Mouse (Mus musculus) frontal cortex, postnatal 10 days (tissue): ENCODE measurements at regions not wholly inside any gene's neighbourhood (a gene's known extent, or its start where the extent isn't known, plus 50 kb on each side); places are given as distances from the start of the nearest gene placed in this dataset.

ENCODE experiments used
- DNase-seq, 2 experiments: peaks; one replicate each; pipeline ENCODE4 v3.0.0; 2022; ENCODE audit warnings: low spot score in 2 of 2, mixed read lengths in 1 of 2

GRCm38 (mm10) chr3:147976579-147976978 is 1013.8 kb downstream of the Adgrl2 start:
- DNase-seq: no peak

DNA sequence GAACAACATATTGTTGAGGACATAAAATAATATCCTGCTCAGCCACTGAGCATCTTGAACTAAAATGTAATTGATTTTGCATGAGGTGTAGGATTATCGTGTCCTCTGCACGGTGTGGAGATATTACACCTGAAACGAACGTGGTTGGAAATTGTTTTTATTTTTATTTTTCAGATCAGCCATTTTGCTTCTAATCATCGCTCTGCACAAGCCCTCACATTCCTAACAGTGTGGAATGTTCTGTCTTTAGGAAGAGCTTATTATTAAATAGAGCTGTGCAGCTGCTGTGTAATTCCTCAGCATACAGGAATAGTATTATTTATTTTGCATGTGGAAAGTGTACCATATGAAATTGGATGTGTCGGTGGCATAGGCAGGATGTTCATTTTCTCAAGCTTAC is 1014.3 kb downstream of the Adgrl2 start:
- no peak for DNase-seq

GRCm38 (mm10) chr3:147975500-147975899 is 1014.9 kb downstream of the Adgrl2 start:
- DNase-seq: no peak

- DNase-seq: no peak
Observed at GRCm38 (mm10) chr3:147974515-147974914, 1015.8 kb downstream of the Adgrl2 start.

DNA sequence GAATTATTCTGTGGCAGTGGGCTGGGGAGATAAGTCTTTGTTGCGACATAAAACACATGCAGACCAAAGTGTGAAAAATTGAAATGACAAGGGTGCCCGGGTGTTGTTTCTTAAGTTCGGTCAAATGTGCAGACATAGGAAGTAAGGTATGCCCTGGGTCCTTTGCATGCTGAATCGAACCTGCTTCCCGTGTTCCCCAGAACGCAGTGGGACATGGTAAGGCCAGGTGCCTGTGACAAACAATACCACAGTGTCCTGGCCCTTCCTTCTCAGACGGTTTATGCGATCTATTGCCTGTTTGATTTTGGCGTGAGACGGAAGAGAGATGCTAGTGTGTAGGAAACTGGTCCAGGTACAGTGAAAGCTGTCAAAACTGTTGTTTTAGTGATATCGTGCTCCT is 1022.1 kb downstream of the Adgrl2 start:
- no peak for DNase-seq

GRCm38 (mm10) chr3:147967866-147968265 is 1022.5 kb downstream of the Adgrl2 start:
- no peak for DNase-seq

DNA sequence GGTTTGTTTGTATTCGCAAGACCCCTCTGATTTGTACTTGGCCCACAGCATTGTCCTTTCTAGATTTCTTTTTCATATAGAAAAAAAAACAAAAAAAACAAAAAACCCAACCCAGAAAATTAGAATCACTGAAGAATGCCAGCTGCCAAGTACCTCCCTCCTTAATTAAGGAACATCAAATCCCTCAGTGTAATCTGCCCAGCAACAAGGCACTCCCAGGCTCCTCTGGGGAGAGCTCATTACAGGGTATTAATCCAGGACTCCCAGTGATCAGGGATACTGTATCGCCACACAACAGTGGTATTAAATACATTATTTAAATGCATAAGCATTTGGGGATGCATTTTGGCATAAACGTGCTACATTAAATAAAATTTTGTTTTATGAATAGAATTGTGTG is 1023.1 kb downstream of the Adgrl2 start:
- DNase-seq: no peak

DNA sequence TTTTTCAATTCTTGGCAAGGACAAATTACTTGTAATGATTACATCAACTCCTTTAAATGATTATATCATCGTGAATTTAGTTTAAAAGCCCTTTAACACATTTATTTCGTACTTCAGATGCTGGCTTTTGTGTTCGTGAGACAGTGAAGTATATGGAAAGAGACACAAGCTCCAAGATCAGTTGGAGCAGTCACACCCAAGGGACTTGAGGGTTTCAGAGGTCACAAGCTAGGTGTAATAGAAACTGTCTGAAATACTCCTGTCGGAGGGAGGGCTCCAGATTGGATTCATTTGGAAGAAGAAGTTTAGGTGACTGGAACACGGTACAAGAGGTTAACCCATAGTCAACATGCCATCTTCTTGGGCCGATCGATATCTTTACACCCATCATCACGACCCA is 1023.5 kb downstream of the Adgrl2 start:
- no peak for DNase-seq

DNA sequence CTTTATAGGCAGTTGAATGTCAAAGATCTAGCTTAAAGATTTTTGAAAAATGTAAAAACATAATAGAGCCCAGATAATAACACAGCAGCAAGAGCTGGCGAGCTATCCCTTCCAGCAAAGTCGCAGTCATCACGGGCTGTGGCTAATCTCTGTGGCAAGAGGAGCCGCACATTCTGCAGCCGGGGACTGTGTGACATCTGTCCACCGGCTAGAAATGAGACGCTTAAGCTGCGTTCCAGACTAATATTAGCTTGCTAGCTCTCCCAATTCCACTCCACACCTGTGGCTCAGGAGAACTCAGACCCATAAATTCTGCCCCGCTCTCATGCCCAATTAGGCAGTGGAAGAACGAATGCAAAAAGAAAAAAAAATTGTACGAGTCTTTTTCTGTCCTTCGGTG is 1024.0 kb downstream of the Adgrl2 start:
- DNase-seq: no peak

DNA sequence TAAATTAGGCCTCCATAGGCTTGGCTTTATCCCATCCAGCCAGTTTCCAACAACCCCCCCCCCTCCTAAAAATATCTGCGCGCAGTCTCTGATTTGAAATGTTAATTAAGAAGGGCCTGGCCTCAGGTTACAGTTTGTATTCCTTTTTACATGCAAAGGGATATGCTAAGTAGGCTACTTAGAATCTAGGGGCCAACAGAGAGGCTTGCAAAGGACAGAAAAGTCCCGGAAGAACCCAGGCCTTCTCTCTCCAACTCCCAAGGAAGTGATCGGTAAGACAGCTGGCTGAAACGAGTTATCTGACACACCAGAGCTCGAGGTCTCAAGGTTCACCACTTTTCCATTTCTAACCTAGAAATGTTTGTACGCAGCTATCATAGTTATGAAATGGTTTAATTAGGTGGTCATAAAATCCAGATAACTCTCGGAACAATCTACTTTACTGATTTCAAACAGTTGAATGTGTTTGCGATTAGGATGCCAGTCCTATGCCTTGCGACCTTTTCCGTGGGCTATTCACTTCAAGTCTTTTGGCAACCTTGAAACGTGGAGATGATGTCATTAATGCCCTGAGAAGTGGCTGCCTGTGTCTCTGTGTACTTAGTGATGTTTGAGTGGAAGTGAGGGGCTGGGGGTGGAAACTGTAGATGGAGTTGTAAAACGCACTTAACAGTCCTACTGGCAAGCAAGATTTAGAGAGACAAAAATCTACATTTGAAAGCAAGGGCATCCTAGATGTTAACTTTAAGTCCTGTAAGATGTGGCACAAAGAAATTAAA is 1026.5 kb downstream of the Adgrl2 start:
- DNase-seq: no peak

- DNase-seq: no peak
Observed at GRCm38 (mm10) chr3:147948041-147948592, 1042.2 kb downstream of the Adgrl2 start.

DNA sequence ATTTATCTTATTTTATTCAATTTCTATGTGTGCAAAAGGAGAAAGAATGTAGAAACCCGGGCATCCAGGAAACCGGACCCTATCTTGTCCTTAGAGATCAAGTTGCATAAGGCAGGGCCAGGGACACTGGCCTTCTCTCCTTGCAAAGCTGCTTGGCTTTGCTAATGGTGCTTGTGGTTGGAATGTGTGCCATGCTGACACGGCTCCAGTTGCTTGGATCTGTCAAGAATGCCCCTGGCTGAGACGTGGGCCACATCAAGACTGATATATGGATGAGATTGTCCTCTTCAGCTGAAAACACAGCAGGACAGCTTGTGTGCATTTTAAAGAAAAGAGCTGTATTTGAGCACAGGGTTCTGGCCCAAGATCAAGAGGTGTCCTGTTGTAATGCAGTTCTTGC is 1047.0 kb downstream of the Adgrl2 start:
- DNase-seq: no peak

DNA sequence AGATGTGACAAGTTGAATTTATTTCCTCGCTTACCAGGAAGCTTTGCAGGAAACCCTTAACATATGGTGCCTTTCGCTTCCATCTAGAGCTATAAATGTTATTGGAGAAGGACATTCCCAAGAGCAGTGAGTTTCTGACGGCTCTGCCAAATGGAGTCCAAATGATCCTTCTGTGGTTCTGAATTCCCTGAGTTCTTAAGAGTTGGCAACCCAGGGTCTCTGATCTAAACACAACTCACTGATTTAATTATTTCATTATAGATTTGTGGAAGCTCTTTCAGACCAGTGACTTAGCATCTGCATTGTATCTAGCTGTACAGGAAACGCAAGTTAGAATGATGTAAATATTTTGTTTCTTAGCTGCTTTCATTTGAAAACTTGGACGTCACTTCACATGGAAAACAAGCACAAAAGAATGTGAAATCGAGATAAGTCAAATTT is 1059.5 kb downstream of the Adgrl2 start:
- no peak for DNase-seq

- no peak for DNase-seq
Observed at GRCm38 (mm10) chr3:147920181-147920580, 1068.0 kb downstream of the Ttll7 start.

DNA sequence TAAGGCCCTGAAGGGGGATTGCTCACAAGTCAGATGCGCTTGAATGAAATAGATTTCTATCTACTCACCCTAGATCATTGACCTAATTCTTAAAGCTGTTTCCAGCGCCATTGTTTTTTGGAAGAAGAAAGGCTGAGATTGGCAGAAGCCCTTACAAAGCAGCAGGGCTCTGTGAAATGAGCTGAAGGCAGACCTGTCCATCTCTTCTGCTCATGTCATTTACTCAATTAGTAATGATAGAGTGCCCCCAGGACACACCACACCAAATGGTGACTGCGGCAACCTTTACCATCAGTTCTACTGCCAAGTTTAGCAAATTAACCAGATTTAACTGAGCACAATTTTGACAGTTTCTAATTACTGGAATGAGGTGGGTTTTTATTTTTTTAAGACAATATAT is 1067.5 kb downstream of the Ttll7 start:
- no peak for DNase-seq

GRCm38 (mm10) chr3:147919146-147919545 is 1067.0 kb downstream of the Ttll7 start:
- DNase-seq: no peak

GRCm38 (mm10) chr3:147896751-147897150 is 1044.6 kb downstream of the Ttll7 start:
- no peak for DNase-seq

- DNase-seq: no peak
Observed at GRCm38 (mm10) chr3:147891682-147892081, 1039.5 kb downstream of the Ttll7 start.

DNA sequence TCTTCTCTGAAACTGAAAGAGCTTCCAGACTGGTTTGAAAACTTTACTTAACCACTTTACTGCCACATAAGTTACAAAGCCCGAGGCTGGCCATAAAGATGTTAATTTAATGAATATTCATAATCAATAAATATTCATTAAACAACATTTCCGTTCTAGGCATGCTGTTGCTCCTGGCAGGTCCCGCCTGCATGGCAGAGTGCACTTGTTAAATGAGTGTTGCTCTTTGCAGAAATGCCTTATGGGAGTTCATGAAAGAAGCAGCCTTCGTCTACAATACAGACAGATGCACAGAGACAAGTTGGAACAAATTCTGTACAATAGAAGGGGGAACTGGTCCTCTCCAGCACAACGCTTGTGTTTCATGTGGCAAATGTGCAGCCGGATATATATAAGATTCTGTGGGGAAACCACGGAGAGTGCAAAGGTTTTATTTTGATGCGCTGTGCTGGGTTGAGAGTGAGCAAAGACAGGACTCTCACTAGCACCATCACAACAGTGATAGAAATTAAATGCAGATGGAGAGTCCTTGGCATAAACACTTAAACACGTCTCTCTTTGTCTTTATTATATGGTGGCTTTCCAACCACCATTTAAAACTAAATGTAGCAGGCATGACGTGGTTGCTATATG is 1034.2 kb downstream of the Ttll7 start:
- DNase-seq: no peak

DNA sequence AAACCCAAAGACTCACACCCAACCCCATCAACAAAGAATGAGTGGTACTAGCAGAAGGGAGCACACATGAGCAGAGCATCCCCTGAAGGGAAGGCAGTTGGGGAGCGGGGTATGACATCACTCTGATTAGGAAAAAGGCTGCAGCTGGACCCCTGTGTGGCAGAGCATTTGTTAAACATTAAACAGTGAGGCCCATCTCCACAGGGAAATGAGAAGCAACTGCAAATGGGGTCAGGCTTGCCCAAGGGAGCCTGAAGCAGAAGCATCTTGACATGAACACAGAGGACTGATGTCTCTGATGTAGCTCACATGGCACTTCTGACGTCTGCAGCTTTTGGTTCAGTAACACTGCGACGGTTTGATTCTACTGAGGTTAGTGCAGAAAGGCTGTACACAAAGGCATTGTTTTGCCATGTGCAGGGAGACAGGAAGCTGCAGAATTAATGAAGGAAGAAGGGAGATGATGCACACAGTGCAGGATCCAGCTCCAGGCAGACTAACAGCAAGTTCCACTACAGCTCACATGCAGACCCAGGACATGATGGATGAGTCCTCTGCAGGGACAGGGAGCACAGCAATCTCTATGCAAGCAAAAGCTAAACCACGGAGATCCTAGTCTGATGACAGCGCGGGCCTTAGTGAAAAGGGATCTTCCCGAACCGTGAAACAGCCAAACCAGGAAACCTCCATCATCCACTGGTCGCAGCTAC is 1030.9 kb downstream of the Ttll7 start:
- DNase-seq: no peak

- DNase-seq: no peak
Observed at GRCm38 (mm10) chr3:147878690-147879089, 1026.5 kb downstream of the Ttll7 start.

DNA sequence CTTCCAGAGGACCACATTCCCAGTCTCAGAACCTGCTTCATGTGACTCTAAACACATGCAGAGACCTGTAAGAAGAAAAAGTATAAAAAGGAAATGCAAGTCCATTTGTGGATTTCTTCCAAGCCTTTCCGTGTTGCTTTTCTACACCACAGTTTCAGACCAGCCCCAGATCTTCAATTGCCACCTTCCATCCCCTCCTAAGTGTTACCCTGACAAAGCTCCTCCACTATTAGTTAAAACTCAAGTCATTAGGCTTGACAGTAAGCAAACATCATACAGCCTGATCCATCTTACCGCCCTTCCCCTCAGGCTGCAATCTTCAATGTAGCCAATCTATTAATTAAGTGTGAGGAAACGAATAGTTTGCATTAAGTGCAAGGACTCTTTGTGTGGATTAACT is 1016.1 kb downstream of the Ttll7 start:
- no peak for DNase-seq

DNA sequence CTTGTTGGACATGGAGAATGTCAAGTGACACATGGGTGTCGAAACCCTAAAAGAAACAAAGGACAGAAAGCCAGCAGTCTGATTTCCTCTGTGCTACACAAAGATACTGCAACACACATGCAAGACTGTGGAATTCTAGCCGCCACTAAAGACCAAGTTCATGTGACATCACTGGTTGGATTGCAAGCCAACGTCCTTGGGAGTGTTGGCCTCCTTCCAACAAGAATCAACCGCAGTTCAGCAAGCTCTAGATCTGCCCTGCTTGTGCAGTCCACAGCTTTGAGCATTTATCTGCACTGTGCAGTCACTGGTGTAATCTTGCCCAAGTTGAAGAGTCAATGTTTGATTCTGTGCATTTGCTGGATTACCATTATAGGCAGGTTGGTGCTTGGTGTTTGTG is 1001.2 kb downstream of the Ttll7 start:
- DNase-seq: no peak
